ENCODE assay signal across 10 mouse cellular contexts in the genomic region with DNA sequence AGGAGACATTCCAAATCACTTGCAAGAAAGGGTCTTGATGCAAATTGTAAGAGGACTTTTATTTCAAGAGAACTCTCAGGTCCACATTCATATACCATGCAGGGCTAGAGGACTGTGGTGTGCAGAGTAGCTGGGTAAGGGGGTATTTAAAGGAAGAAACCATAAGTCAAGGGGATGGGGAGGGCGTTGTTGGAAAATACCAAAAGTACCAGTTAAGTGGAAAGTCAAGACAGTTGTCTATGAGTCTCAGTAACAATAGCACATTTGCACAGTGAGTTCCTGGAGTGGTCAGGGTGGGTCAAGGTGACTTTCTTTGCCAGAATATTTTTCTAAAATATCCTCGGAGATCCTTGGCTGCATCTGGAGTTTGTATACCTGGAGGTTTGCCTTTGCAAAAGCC. TPM values are rescaled to one million over a fixed set of nuclear protein-coding genes. Genes with fewer than 3 reads are reported as not detected.
A peak's percentile ranks its signal among the peaks of the same experiment; 100 is the strongest.
DNase-seq lines count a peak whose midpoint lies in the region; ATAC-seq and TF ChIP-seq lines count a peak whose summit lies in the region.
"Not testable (repeated sequence)": the region's sequence is repeated elsewhere in the genome, so short reads cannot be mapped to it uniquely, and the experiment has no call there.
"Had no signal": no experiment of that assay in that cellular context is flagged by ENCODE, and none has a peak within 500 bp of the region (broad histone marks: within the 10 kb centered on the region; RNA-seq: fewer than 3 reads in every experiment).

No protein-coding gene starts in this region.

- H3K9ac ChIP-seq in heart, embryonic 13.5 days; kidney, embryonic 16.5 days (replicated peaks; ENCODE audit: low read length); limb, embryonic 13.5 days; stomach, embryonic 15.5 days: not testable (repeated sequence)
- peak overlapping the region; percentile 61 for H3K9ac ChIP-seq in liver, embryonic 14.5 days (replicated peaks)

- ATAC-seq in heart, embryonic 13.5 days (ENCODE audit: extremely low read depth, insufficient number of reproducible peaks, low FRiP score, low TSS enrichment); kidney, embryonic 16.5 days (ENCODE audit: low FRiP score, low TSS enrichment); limb, embryonic 13.5 days (ENCODE audit: low FRiP score, low read depth); liver, embryonic 14.5 days (ENCODE audit: insufficient read depth); stomach, embryonic 15.5 days (ENCODE audit: insufficient read depth, low FRiP score, low read depth): not testable (repeated sequence)

- H3K27me3 ChIP-seq in forebrain, embryonic 10.5 days (ENCODE audit: poor library complexity, severe bottlenecking); heart, embryonic 13.5 days (replicated peaks); kidney, embryonic 16.5 days (ENCODE audit: insufficient read depth, low read length); limb, embryonic 13.5 days; liver, embryonic 14.5 days (ENCODE audit: control insufficient read depth, insufficient read depth, low read length); stomach, embryonic 15.5 days (replicated peaks): not testable (repeated sequence)

- H3K9me3 ChIP-seq in forebrain, embryonic 10.5 days, result peaks cover 31% of the 10 kb centered on the region
- H3K9me3 ChIP-seq in heart, embryonic 13.5 days; kidney, embryonic 16.5 days (ENCODE audit: low read length); limb, embryonic 13.5 days; liver, embryonic 14.5 days (ENCODE audit: control insufficient read depth, low read length); stomach, embryonic 15.5 days: not testable (repeated sequence)

- H3K27ac ChIP-seq in forebrain, embryonic 10.5 days; heart, embryonic 13.5 days (replicated peaks); kidney, embryonic 16.5 days (ENCODE audit: low read length); limb, embryonic 13.5 days; liver, embryonic 14.5 days; stomach, embryonic 15.5 days: not testable (repeated sequence)

- TF ChIP-seq EP300 in liver, embryonic 14.5 days (IDR thresholded peaks at IDR 0.05; ENCODE audit: low read depth), result not testable (repeated sequence)

- not testable (repeated sequence) for H3K4me1 ChIP-seq in forebrain, embryonic 10.5 days; heart, embryonic 13.5 days; kidney, embryonic 16.5 days (ENCODE audit: insufficient read depth, low read length); limb, embryonic 13.5 days; liver, embryonic 14.5 days (replicated peaks; ENCODE audit: control insufficient read depth in 2 of 2, insufficient read depth in 2 of 2, low read length in 1 of 2); stomach, embryonic 15.5 days

- not testable (repeated sequence) for TF ChIP-seq CTCF in liver, embryonic 14.5 days (IDR thresholded peaks at IDR 0.05; ENCODE audit: low read depth)

- not testable (repeated sequence) for H3K36me3 ChIP-seq in forebrain, embryonic 10.5 days (replicated peaks); heart, embryonic 13.5 days; kidney, embryonic 16.5 days (ENCODE audit: insufficient read depth, low read length); limb, embryonic 13.5 days; liver, embryonic 14.5 days (replicated peaks; ENCODE audit: control insufficient read depth, insufficient read depth, low read depth); stomach, embryonic 15.5 days

- WGBS in forebrain, embryonic 10.5 days, result 87% methylated on average over 2 of the region's 2 CpGs
- WGBS in heart, embryonic 13.5 days, result 59% methylated on average over 2 of the region's 2 CpGs
- WGBS in kidney, embryonic 16.5 days, result 78% methylated on average over 2 of the region's 2 CpGs
- 79% methylated on average over 2 of the region's 2 CpGs for whole genome bisulfite sequencing in limb, embryonic 13.5 days
- 53% methylated on average over 2 of the region's 2 CpGs for WGBS in liver, embryonic 14.5 days (ENCODE audit: insufficient replicate concordance)
- 77% methylated on average over 2 of the region's 2 CpGs for WGBS in stomach, embryonic 15.5 days

- DNase-seq in 416B (ENCODE audit: low read depth), result peak; percentile 30
- DNase-seq in R1 (ENCODE audit: low read depth, low spot score), result peak; percentile 78
- not testable (repeated sequence) for DNase-seq in forebrain, embryonic 10.5 days (ENCODE audit: extremely low spot score, low spot score); liver, embryonic 14.5 days (ENCODE audit: low read depth in 3 of 3, low spot score in 3 of 3)

- peak overlapping the region; percentile 52; the same call in 1 of the 2 replicates for H3K4me3 ChIP-seq in forebrain, embryonic 10.5 days
- H3K4me3 ChIP-seq in heart, embryonic 13.5 days, result peak overlapping the region; percentile 40; the same call in 1 of the 2 replicates
- peak overlapping the region; percentile 43; the same call in 1 of the 2 replicates for H3K4me3 ChIP-seq in kidney, embryonic 16.5 days (ENCODE audit: low read length)
- peak overlapping the region; percentile 39; the same call in 1 of the 2 replicates for H3K4me3 ChIP-seq in limb, embryonic 13.5 days
- H3K4me3 ChIP-seq in liver, embryonic 14.5 days (ENCODE audit: insufficient read depth in 1 of 2, low read depth in 2 of 2, low read length in 2 of 2), result peak overlapping the region; percentile 10 to 52; a peak in 2 of 4 replicates
- H3K4me3 ChIP-seq in stomach, embryonic 15.5 days (replicated peaks), result 0 out of 2 replicates have a peak overlapping the region, but pooled peaks have one; percentile 25

- H3K4me2 ChIP-seq in heart, embryonic 13.5 days, result peak overlapping the region; percentile 63
- H3K4me2 ChIP-seq in kidney, embryonic 16.5 days (replicated peaks; ENCODE audit: low read depth, low read length), result peak overlapping the region; percentile 46; the same call in 1 of the 2 replicates
- peak overlapping the region; percentile 57 for H3K4me2 ChIP-seq in limb, embryonic 13.5 days (replicated peaks)
- H3K4me2 ChIP-seq in liver, embryonic 14.5 days (ENCODE audit: low read depth), result peak overlapping the region; percentile 71
- H3K4me2 ChIP-seq in stomach, embryonic 15.5 days, result not testable (repeated sequence)

RNA-seq across cellular contexts. Expression of a gene that starts 42.2 kb away (rescaled TPM):
- 6.4 and 10.5 TPM in 2 replicates for polyA plus RNA-seq in forebrain, embryonic 10.5 days (2016; fragmentation: Nextera tagmentation; extraction: Ambion mirVana)
- 5.4 and 5.5 TPM in 2 replicates for polyA plus RNA-seq in heart, embryonic 13.5 days (2015; fragmentation: Nextera tagmentation; extraction: Ambion mirVana)
- polyA plus RNA-seq in kidney, embryonic 16.5 days (2015; fragmentation: Nextera tagmentation; extraction: Ambion mirVana), result 6.6 and 6.9 TPM in 2 replicates
- 6.9 and 8.5 TPM in 2 replicates for polyA plus RNA-seq in limb, embryonic 13.5 days (2015; fragmentation: Nextera tagmentation; extraction: Ambion mirVana)
- polyA plus RNA-seq in liver, embryonic 14.5 days (2012; rRNA removed), result 0.54 and 1.3 TPM in 2 replicates
- polyA plus RNA-seq in liver, embryonic 14.5 days (2014; fragmentation: Nextera tagmentation; extraction: Ambion mirVana), result 1.6 and 2.0 TPM in 2 replicates
- 5.1 and 5.4 TPM in 2 replicates for polyA plus RNA-seq in stomach, embryonic 15.5 days (2015; fragmentation: Nextera tagmentation; extraction: Ambion mirVana)
- polyA plus RNA-seq: spleen, adult 2 months; thymus, adult 2 months had no signal
